In the genomic region with DNA sequence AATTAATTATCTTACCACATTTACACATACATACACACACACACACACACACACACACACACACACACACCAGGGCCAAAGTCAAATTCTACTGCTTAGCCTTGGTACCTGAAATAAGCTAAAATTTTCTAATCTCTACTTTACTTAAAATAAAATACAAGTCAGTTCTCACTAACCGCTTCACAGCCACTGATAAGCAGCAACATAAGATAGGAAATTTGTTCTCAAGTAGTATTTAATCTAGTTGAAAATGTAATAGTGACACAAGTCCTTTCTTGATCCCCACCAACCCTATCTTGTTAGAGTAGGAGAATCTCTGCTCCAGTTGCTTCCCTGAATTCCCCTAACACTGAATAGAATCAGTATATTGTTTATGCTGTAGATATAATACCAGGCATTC, we compare ENCODE assay signal across 9 mouse cellular contexts.
DNase-seq lines count a peak whose midpoint lies in the region; ATAC-seq and TF ChIP-seq lines count a peak whose summit lies in the region.
"Had no signal": no experiment of that assay in that cellular context is flagged by ENCODE, and none has a peak within 500 bp of the region (broad histone marks: within the 10 kb centered on the region; RNA-seq: fewer than 3 reads in every experiment).

No protein-coding gene starts in this region.

- TF ChIP-seq CTCF in heart, adult 2 months (IDR thresholded peaks at IDR 0.05): no peak
- no peak for TF ChIP-seq CTCF in intestine, postnatal 0 days (IDR thresholded peaks at IDR 0.05; ENCODE audit: low read depth)

- no peak for DNase-seq in heart, adult 2 months
- DNase-seq in retina, embryonic 14.5 days (ENCODE audit: low spot score): no peak
- DNase-seq: cerebellum, adult 9-11 months had no signal

- WGBS in heart, adult 2 months: 49% methylated on average over 1 of the region's 1 CpGs
- 31% methylated on average over 1 of the region's 1 CpGs for WGBS in heart, embryonic 12.5 days
- 28% methylated on average over 1 of the region's 1 CpGs for WGBS in liver, embryonic 15.5 days (ENCODE audit: insufficient replicate concordance)
- WGBS in liver, embryonic 12.5 days (ENCODE audit: insufficient replicate concordance): 35% methylated on average over 1 of the region's 1 CpGs
- whole genome bisulfite sequencing in intestine, postnatal 0 days: 55% methylated on average over 1 of the region's 1 CpGs
- 83% methylated on average over 1 of the region's 1 CpGs for WGBS in stomach, embryonic 16.5 days

- H3K4me1 ChIP-seq in heart, adult 2 months (ENCODE audit: control insufficient read depth, insufficient read depth, low read length): peaks cover 3% of the 10 kb centered on the region
- peaks cover 27% of the 10 kb centered on the region for H3K4me1 ChIP-seq in heart, embryonic 12.5 days (replicated peaks)
- peaks cover 25% of the 10 kb centered on the region for H3K4me1 ChIP-seq in liver, embryonic 15.5 days (replicated peaks)
- H3K4me1 ChIP-seq in liver, embryonic 12.5 days: peaks cover 34% of the 10 kb centered on the region
- peaks cover 12% of the 10 kb centered on the region; the same call in 1 of the 2 replicates for H3K4me1 ChIP-seq in intestine, postnatal 0 days (replicated peaks; ENCODE audit: control insufficient read depth, insufficient read depth, low read length)
- H3K4me1 ChIP-seq in stomach, embryonic 16.5 days (ENCODE audit: control insufficient read depth, insufficient read depth, low read length): peaks cover 24% of the 10 kb centered on the region; the same call in 1 of the 2 replicates

- H3K4me2 ChIP-seq in heart, embryonic 12.5 days: no peak overlapping the region
- H3K4me2 ChIP-seq in liver, embryonic 15.5 days: 0 out of 2 replicates have a peak overlapping the region, but pooled peaks have one; percentile 93
- no peak overlapping the region for H3K4me2 ChIP-seq in liver, embryonic 12.5 days
- peak overlapping the region; percentile 92 for H3K4me2 ChIP-seq in intestine, postnatal 0 days (replicated peaks; ENCODE audit: low read depth)
- H3K4me2 ChIP-seq in stomach, embryonic 16.5 days (ENCODE audit: low read depth, low read length): peak overlapping the region; percentile 72

- peaks cover 15% of the 10 kb centered on the region for H3K36me3 ChIP-seq in heart, adult 2 months (ENCODE audit: control insufficient read depth, insufficient read depth, low read length)
- H3K36me3 ChIP-seq in heart, embryonic 12.5 days: peaks cover 1% of the 10 kb centered on the region; the same call in 1 of the 2 replicates
- no peaks in the 10 kb centered on the region for H3K36me3 ChIP-seq in liver, embryonic 15.5 days (replicated peaks)
- no peaks in the 10 kb centered on the region for H3K36me3 ChIP-seq in liver, embryonic 12.5 days
- H3K36me3 ChIP-seq in intestine, postnatal 0 days (ENCODE audit: control insufficient read depth, insufficient read depth): no peaks in the 10 kb centered on the region
- no peaks in the 10 kb centered on the region for H3K36me3 ChIP-seq in stomach, embryonic 16.5 days (ENCODE audit: control insufficient read depth, insufficient read depth, low read length)
- H3K36me3 ChIP-seq: embryonic facial prominence, embryonic 12.5 days had no signal

- peak overlapping the region; percentile 98 for H3K27ac ChIP-seq in heart, adult 2 months
- H3K27ac ChIP-seq in heart, embryonic 12.5 days (ENCODE audit: poor library complexity, severe bottlenecking): no peak overlapping the region
- no peak overlapping the region for H3K27ac ChIP-seq in liver, embryonic 15.5 days (replicated peaks)
- no peak overlapping the region for H3K27ac ChIP-seq in liver, embryonic 12.5 days
- no peak overlapping the region for H3K27ac ChIP-seq in intestine, postnatal 0 days (ENCODE audit: low read depth, low read length)
- no peak overlapping the region for H3K27ac ChIP-seq in stomach, embryonic 16.5 days (ENCODE audit: low read length)
- H3K27ac ChIP-seq: embryonic facial prominence, embryonic 12.5 days had no signal

- no peak for ATAC-seq in heart, embryonic 12.5 days (ENCODE audit: insufficient number of reproducible peaks, low FRiP score)
- no peak for ATAC-seq in liver, embryonic 15.5 days (ENCODE audit: insufficient read depth)
- no peak for ATAC-seq in liver, embryonic 12.5 days
- ATAC-seq in intestine, postnatal 0 days: no peak
- ATAC-seq in stomach, embryonic 16.5 days (ENCODE audit: insufficient read depth, low FRiP score): no peak

- no peak overlapping the region for H3K9ac ChIP-seq in heart, adult 2 months (ENCODE audit: low read depth, low read length)
- no peak overlapping the region for H3K9ac ChIP-seq in heart, embryonic 12.5 days
- no peak overlapping the region for H3K9ac ChIP-seq in liver, embryonic 15.5 days
- H3K9ac ChIP-seq in liver, embryonic 12.5 days: no peak overlapping the region
- H3K9ac ChIP-seq in intestine, postnatal 0 days (ENCODE audit: low read depth, low read length): no peak overlapping the region
- H3K9ac ChIP-seq in stomach, embryonic 16.5 days (ENCODE audit: low read length): no peak overlapping the region
- H3K9ac ChIP-seq: embryonic facial prominence, embryonic 12.5 days had no signal

- no peak for TF ChIP-seq POLR2A in heart, adult 2 months (IDR thresholded peaks at IDR 0.05; ENCODE audit: insufficient read depth, low read depth, low read length)

- intact Hi-C loops in heart, adult 2 months (cut with DNase I): loop anchor here (5.0 kb wide), 1 partner anchor 74 kb away; no protein-coding TSS in a partner anchor

- no peak for TF ChIP-seq EP300 in heart, adult 2 months (IDR thresholded peaks at IDR 0.05; ENCODE audit: insufficient read depth, low read depth, low read length)

- H3K79me2 ChIP-seq in heart, adult 2 months (replicated peaks; ENCODE audit: control insufficient read depth, insufficient read depth, low read length): peaks cover 5% of the 10 kb centered on the region

- H3K27me3 ChIP-seq in heart, adult 2 months (ENCODE audit: control insufficient read depth, insufficient read depth, low read length): no peaks in the 10 kb centered on the region
- H3K27me3 ChIP-seq in heart, embryonic 12.5 days (replicated peaks): no peaks in the 10 kb centered on the region
- H3K27me3 ChIP-seq in liver, embryonic 15.5 days: no peaks in the 10 kb centered on the region
- no peaks in the 10 kb centered on the region for H3K27me3 ChIP-seq in liver, embryonic 12.5 days (replicated peaks)
- H3K27me3 ChIP-seq in intestine, postnatal 0 days (replicated peaks; ENCODE audit: control insufficient read depth, insufficient read depth, low read length): no peaks in the 10 kb centered on the region
- no peaks in the 10 kb centered on the region for H3K27me3 ChIP-seq in stomach, embryonic 16.5 days (ENCODE audit: control insufficient read depth, insufficient read depth, low read length)
- H3K27me3 ChIP-seq: embryonic facial prominence, embryonic 12.5 days had no signal

- peak overlapping the region; percentile 98 for H3K4me3 ChIP-seq in heart, adult 2 months
- H3K4me3 ChIP-seq in heart, embryonic 12.5 days: no peak overlapping the region
- H3K4me3 ChIP-seq in liver, embryonic 15.5 days (replicated peaks): no peak overlapping the region
- H3K4me3 ChIP-seq in liver, embryonic 12.5 days: no peak overlapping the region
- no peak overlapping the region; the same call in 1 of the 2 replicates for H3K4me3 ChIP-seq in intestine, postnatal 0 days (ENCODE audit: low read depth, low read length)
- peak overlapping the region; percentile 2; the same call in 1 of the 2 replicates for H3K4me3 ChIP-seq in stomach, embryonic 16.5 days (replicated peaks; ENCODE audit: low read length)
- H3K4me3 ChIP-seq: embryonic facial prominence, embryonic 12.5 days had no signal

- no peaks in the 10 kb centered on the region for H3K9me3 ChIP-seq in heart, embryonic 12.5 days (replicated peaks)
- H3K9me3 ChIP-seq in liver, embryonic 15.5 days (replicated peaks): no peaks in the 10 kb centered on the region
- no peaks in the 10 kb centered on the region for H3K9me3 ChIP-seq in liver, embryonic 12.5 days (replicated peaks)
- no peaks in the 10 kb centered on the region for H3K9me3 ChIP-seq in intestine, postnatal 0 days (ENCODE audit: control insufficient read depth)
- H3K9me3 ChIP-seq in stomach, embryonic 16.5 days (replicated peaks; ENCODE audit: control insufficient read depth, low read length): no peaks in the 10 kb centered on the region
- H3K9me3 ChIP-seq: embryonic facial prominence, embryonic 12.5 days had no signal

Comparison
In these comparisons a context has a peak if more than half of its experiments do, and no peak if none do; other contexts are left out.
1. H3K4me3 ChIP-seq: peak in heart, adult 2 months (single experiment) and stomach, embryonic 16.5 days (single experiment); none in heart, embryonic 12.5 days (single experiment), liver, embryonic 15.5 days (single experiment), liver, embryonic 12.5 days (single experiment) and intestine, postnatal 0 days (single experiment).
2. H3K4me2 ChIP-seq: peak in liver, embryonic 15.5 days (single experiment), intestine, postnatal 0 days (single experiment) and stomach, embryonic 16.5 days (single experiment); none in heart, embryonic 12.5 days (single experiment) and liver, embryonic 12.5 days (single experiment).